Mouse (Mus musculus) small intestine, adult 10 weeks (tissue): ENCODE results near the gene Ifi27l2a. TPM values are rescaled to one million over a fixed set of nuclear protein-coding genes. Genes with fewer than 3 reads are reported as not detected.

Experiments used
- polyA plus RNA-seq: library from polyadenylated mRNA; stranded (reverse); fragments of 350-450 nt; fragmentation: Illumina TruSeq; extraction: RNeasy Lipid Tissue Mini Kit (QIAGEN cat#74804); gene quantifications from one replicate; pipeline ENCODE4 v1.2.3, GENCODE M21; 2014; ENCODE audit warnings: low replicate concordance

The Ifi27l2a gene
- 6.3 TPM for polyA plus RNA-seq

DNA sequence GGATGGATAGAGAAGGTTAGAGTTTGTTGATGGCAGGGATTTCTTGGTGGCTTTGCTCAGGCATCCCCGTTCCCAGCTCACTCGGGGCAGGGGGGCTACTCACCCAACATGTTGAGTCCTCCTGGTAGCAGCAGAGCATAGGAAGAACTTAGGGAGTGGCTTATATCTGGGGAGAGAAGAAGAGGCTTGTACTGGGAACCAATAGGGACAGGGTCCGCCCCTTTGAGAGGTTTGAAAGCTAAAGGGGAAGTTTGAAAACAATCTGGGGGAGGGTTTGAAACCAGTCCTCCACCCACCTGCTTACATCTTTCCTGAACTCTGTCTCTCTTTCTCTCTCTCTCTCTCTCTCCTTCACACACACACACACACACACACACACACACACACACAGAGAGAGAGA, at the start of gene Ifi27l2a:
Ifi27l2a (minus strand) TSS at position 157 of the 400 bp plus-strand sequence.

DNA sequence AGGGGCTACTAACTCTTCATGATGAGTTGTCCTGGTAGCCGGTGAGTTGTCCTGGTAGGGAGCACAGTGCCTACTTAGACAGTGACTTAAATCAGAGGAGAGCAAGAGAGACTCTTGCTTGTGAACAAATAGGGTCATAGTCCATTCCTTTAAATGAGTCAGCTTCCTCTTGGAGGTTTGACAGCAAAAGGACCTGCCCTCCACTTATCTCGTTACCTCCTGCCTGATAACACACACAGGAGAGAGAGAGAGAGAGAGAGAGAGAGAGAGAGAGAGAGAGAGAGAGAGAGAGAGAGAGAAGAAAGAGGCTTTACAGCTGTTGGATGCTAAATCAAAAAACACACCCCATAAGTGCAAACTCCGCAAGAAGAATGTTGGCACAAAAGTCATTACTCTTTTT, 13.7 kb upstream of the Ifi27l2a start, which contains the start of gene Ifi27l2b:
Ifi27l2b (minus strand) TSS at position 84 of the 400 bp plus-strand sequence.

DNA sequence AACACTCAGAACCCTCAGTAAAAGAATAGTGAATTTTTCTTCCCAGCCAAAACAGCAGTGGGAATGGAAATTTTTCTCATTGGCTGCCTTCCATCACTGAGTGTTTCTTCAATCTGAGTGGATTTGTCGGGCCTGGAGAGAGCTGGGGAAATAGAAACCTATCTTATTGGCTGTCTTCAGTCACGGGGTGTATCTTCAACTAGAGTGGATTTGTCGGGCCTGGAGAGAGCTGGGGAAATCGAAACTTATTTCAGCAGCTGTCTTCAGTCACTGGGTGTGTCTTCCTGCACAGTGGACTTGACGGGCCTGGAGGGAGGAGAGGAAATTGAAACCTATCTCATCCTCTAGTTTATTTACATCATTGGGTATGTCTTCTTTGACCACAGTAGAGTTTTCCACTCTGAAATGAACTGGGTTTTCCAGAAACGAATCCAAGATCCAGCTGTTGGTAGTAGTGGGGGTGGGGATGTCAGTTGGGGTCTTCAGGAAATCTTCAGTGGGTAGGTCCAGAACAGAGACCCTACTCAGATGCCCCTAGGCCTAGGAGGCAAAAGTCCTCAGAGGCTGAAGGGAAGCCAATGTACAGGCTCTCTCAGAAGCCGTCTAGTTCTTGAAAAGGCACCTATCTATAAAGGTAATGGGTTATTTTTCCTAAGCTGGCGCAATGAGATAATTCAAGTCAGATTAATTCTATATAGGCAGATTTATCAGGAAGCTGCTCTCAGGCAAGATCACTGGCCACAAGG, 9.3 kb downstream of the Ifi27l2a start, which contains the start of gene Ifi27:
Ifi27 (plus strand) TSS at position 226 of the 746 bp plus-strand sequence.

DNA sequence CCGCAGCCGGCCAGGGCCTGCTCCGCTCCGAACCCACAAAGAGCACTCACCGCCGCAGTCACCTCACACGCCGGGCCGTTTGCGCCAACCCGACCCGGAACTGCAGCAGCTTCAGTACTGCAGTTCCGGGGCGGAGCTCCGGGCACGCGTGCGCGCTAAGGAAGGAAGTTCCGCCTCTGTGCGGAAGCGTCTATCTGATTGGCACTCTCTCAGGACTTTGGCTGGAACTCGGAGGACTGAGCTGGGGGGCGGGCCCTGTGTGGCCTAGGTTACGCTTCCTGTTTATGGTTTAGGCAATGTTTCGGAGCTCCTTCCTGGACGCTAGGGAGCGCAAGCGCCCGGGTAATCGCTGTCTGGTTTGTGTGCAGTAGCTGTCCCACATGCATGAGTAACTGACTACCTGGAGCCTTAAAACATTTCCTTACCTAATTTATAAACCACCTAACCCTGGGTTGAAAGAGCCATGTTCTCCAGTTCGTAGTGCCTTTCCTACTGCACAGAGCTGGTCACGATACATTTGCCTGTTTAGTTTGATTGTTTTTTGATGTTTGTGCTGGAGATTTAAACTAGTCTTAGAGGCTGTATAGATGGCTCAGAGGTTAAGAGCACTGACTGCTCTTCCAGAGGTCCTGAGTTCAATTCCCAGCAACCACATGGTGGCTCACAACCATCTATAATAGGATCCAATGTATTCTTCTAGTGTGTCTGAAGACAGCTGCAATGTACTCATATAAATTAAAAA, 17.6 kb downstream of the Ifi27l2a start, which contains the start of gene Ddx24:
Ddx24 (minus strand) TSS at position 102 of the 742 bp plus-strand sequence.

DNA sequence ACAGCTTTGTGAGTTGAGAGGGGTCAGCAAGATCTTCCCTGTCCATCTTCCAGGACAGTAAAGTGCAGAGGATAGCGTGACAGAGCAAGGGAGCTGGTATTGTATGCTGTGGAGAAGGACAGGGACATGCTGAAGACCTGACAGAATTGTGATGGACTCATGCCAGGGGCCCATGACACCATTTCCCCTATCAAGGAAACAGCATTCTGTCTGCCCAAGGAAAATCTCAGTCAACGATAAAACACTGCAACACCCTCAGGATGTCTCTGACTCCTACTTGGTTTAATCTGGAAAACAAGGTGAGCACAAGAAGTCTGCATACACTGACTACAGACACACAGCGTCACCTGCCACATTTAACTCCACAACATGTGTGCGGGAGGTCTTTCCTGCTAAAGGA, 35.8 kb downstream of the Ifi27l2a start, which contains the start of gene 9330161L09Rik:
9330161L09Rik (minus strand) TSS at position 101 of the 400 bp plus-strand sequence.

Other genes starting within 250 kb of the Ifi27l2a start
- not detected for gene Prima1, start 201.5 kb downstream of the Ifi27l2a start, polyA plus RNA-seq
- gene Fam181a, start 132.7 kb downstream of the Ifi27l2a start, polyA plus RNA-seq: not detected
- 0.45 TPM for gene Asb2, start 87.7 kb downstream of the Ifi27l2a start, polyA plus RNA-seq
- gene Otub2, start 55.0 kb downstream of the Ifi27l2a start, polyA plus RNA-seq: 0.52 TPM
- not detected for gene 9330161L09Rik, start 35.9 kb downstream of the Ifi27l2a start, polyA plus RNA-seq
- gene Ddx24, start 17.9 kb downstream of the Ifi27l2a start, polyA plus RNA-seq: 9.5 TPM
- 26.1 TPM for gene Ifi27, start 9.5 kb downstream of the Ifi27l2a start, polyA plus RNA-seq
- gene Ifi27l2b, start 13.5 kb upstream of the Ifi27l2a start, polyA plus RNA-seq: 301 TPM
- gene Ppp4r4, start 88.6 kb upstream of the Ifi27l2a start, polyA plus RNA-seq: 0.56 TPM
- gene Serpina10, start 187.8 kb upstream of the Ifi27l2a start, polyA plus RNA-seq: not detected
- gene Serpina6, start 213.5 kb upstream of the Ifi27l2a start, polyA plus RNA-seq: not detected
- gene Serpina16, start 232.5 kb upstream of the Ifi27l2a start, polyA plus RNA-seq: not detected